Mouse (Mus musculus) adrenal gland, adult 18-20 months (tissue): Measurements from ENCODE around the gene Atp5e. TPM values are rescaled to one million over a fixed set of nuclear protein-coding genes. Genes with fewer than 3 reads are reported as not detected.

Experiments
- DNase-seq, 2 experiments: peaks; one replicate each; pipeline ENCODE4 v3.0.0; 2021 to 2022; ENCODE audit warnings: low spot score in 2 of 2
- long read RNA-seq, 2 experiments: library from polyadenylated mRNA; stranded (forward); transcript quantifications; one replicate each; pipeline ENCODE4 v2.0.0; 2021
- total RNA-seq, 2 experiments: library from RNA; stranded (reverse); gene quantifications; 1 replicate in 1 of 2; 2 replicates in 1 of 2; pipeline ENCODE4 v1.2.3; 2021

Gene Atp5e
- total RNA-seq = 100 to 1,000 TPM; 546 to 718 TPM
- long read RNA-seq, experiment 1, transcript Atp5e-201 (3 exons, 421 nt) = major isoform, 98 of 100 reads
- long read RNA-seq, experiment 1, partial matches to known transcripts = 0 of 100 reads
- long read RNA-seq, experiment 1, other reads (novel, unspliced or antisense) = 2 of 100 reads
- long read RNA-seq, experiment 2, transcript Atp5e-201 (3 exons, 421 nt) = major isoform, 509 of 520 reads
- long read RNA-seq, experiment 2, partial matches to known transcripts = 8 of 520 reads
- long read RNA-seq, experiment 2, other reads (novel, unspliced or antisense) = 1 of 520 reads

DNA sequence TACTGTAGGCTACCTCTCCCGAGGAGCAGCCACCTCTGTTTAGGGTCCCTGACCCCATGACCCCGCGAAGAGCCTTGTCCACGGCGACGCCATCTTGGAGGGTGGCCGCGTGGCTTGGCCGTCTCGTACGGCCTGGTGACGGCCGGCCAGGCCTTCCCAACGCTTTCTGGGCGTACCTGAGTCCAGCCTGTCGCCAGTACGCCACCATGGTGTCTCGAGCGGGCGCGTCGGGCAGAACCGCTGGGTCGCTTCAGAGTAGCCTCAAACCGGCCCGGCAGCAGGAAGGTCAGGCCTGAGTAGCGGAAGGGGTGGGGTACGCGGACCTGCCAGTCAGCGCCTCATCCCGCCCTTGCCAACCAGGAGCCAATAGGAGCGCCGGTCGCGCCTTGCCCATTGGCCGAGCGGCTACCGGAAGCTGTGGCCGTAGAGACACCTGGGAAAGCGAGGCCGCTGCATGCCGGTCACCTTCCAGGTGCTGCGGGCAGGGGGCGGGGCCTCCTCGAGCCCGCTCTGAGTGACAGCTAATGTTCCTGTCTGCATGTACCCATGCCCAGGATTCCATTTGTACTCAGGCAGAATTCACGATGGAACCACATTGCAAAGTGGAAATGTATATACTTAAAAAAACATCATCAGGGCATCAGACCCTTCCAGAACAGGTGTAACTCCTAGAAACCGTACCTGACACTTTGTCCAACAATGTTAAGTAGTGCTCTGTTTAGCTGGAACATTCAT, at the start of gene Atp5e:
Gene Atp5e, minus strand, starts transcription at position 317 of the 735 bp plus-strand sequence.
- peak; percentile 90 to 91 for DNase-seq

DNA sequence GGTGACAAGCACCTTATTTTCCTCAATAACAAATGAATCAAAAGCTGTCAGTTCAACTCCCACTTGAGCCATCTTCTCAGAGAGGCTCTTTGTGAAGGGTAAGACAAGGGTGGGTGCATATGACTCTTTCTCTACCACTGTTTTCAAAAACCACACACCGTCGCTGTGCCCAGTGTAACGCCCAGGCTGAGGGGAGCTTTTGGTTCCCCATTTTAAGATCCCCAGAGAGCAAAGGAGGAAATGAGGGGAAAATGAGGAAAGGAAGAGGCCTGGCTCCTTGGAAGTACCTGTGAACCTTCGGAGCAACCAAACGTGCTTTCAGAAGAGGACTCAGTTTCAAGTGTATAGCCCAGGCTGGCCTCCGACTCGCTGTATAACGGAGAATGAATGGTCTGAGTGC, 45.9 kb upstream of the Atp5e start:
- no peak for DNase-seq

DNA sequence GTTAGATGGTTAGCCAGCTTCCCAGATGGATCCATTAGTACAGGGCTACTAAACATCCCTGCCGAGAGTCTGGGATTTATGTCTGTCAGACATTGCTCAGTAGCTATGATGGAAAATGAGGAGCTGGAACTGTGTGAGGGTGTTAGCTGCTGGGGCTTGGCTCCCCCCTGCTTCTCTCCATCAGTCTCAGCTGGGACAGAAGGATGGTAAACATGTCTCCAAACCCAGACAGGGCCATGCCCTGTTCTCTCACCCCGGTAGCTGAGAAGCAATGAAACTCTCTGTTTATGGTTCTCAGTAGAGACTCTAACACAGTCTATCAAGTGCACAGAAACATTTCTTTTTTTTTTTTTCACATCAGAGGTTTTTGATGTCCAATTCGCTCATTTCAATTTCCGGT, 44.1 kb upstream of the Atp5e start:
- no peak for DNase-seq

DNA sequence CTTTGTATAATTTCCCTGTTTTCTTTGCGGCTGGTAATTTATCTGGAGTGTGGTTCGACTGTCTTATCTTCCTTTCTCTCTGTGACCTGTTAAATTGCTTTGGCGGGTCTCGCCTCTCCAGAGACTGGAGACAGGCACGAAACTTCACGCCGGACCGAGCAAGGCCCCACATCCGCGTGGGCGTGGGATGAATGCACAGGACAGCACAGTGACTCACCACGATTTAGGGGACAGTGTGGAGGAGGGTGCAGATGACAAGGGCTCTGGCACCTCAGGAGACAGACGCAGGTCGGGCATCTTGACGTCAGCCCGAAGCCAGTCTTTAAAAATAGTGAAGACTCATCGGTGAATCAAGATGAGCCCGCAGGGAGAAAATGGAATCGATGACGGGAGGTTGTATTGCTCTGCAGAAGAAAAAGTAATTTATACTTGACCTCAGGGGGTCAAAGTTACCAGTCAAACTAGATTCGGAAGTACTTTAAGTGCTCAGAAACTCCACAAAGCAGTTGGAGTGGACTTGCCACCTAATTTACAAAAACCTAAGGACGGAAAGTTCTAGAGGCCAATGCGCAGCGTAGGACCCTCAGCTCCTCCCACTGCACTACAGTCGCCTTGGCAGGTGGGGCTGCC, 39.0 kb upstream of the Atp5e start:
- DNase-seq = peak; percentile 29 to 47

DNA sequence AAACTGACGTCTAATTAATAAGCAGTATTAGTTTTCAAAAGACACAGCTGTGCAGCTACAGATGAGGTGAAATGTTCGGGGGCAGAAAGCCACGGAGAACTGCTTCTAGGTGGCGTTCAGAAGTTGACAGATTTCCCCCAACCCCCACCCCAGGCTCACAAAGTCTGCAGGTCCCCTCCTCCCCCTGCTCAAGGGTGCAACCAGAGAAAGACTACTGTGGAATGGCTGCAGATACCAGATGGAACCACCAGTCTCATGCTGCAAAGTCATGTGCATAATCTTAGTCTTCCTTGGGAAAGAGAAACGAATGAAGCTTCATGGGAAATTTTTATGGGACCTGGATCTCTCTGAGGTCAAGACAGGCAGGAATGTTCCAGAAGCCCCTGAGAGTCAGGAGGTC, 38.4 kb upstream of the Atp5e start:
- DNase-seq = no peak

DNA sequence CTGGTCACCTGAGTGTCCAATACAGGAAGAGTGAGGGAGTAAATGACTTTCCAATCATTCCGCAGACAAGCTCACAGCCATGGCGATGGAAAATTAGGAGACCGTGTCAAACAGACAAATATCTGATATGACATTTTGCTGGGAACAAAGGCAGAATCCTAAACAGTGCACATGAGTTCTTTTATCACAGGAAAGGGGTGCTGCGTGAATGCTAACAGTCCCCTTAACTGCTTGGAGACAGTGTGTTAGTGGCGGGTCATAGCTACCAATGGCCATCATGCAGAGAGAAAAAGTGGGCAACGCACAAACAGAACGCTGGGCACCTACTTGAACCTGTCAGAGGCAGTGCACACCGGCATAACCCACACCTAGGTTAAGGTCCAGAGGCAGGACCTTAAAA, 37.6 kb upstream of the Atp5e start:
- DNase-seq = no peak

DNA sequence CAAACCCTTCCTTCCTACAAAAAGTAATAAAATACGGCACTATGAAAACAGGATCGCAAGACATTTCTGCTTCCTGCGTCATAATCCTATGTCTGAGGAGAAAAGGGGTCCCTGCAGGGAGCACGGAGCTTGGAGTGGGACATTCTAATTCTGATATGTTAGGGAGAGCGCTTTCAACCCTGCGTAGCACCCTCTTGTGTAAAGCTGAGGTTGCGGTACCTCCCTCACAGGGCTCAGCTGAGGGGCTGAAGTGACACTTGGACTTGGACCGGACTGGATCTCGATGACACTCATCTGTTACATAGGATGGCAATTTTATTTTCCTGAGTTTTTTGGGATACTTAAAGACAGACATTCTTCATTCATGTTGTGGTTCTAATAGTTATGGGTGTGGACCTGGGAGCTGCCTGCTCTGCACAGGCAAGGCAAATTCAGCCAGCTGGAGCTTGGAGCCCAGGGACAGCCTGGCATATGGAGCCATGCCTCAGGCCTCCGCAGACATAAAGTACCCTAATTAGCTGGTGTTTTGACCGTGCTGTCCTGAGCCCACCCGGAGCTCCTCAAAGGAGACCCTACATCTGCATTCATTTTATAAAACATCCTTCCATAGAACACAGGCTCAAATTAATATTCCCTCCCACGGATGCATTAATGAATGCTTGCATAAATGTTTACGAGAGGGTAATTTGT, 37.1 kb upstream of the Atp5e start:
- DNase-seq = no peak

DNA sequence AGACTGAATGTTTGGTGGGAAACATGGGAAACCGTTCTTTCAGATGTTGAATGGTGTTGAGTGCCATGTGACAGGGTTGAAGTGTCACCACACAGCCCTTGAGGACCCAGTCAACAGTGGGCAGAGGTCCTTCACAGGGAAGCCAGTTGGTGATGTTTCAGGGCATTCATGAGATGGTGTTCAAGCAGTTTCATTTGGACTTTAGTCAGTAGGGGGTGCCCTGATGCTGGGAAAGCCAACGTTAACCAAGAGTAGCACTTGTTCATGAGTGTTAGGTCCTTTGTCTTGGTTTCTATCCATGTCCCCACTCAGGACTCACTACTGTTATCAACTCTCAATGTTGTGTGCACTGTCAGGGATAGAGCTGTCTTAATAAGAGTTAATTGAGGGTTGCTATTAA, 29.0 kb upstream of the Atp5e start:
- DNase-seq = no peak

DNA sequence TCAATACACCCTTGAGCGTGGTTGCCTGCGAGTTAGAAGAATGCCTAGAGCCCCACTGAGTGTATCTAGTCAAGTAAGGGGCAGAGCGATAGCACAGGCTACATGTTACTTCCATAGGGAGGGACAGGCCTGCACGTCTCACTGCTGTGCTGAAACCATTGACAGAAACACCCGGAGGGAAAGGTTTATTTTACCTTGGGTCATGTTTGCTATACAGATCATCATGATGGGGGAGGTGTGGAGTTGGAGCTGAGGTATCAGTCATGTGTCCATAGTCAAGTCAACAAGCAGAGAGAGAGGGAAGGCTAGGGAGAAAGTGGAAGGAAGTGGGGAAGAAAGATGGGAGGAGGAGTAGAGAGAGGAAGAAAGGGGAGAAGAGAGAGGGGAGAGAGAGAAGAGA, 23.1 kb upstream of the Atp5e start:
- DNase-seq = no peak

DNA sequence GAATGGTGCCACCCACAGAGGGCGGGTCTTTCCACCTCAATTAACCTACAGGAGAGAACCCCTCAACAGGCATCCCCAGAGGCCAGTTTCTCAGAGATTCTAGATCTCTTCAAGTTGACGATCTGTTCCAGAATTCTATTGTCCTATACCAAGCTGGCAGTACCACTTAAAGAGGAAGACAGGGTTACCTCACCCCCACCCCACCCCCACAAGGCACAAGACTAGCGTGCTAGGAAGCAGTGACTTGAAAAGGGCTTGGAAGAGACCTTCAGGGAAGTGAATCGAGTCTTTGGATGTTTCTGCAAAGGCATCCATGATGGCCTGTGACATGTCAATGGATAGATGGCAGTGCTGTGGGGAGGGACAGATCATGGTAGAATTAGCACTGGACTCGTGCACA, 14.8 kb upstream of the Atp5e start:
- no peak for DNase-seq

DNA sequence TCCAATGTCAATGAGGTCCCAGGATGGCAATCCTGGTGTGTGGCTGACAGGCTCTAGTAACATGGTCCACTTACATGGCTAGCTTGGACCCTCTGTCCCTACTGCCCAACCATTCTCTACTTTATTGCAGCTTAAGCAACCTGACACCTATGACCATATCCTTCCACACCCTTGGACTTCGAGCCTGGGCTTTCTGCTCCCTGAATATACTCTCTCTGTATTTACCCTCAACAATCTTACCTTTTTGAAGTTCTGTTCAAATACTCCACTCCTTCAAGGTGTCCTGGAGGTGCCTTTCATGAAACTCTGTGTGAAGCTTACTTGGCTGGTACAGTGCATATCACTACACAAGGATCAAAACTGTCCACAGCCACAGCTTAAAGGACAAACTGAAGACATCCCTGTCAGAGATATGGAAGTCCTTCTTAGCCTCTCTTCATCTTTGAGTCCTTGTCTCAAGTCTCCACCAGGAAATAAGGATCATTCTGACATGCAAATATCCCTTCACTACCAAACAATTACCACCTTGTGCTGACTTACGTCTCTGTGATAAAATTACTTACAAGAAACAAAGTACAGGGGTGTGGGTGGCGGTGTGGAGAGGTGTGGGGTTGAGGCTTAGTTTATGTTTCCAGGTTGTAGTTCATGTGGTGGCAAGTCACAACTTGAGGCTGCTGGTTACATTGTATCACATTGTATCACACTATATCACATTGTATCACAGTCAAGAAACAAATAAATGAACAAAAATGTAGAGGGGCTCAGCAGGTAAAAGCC, 13.8 kb upstream of the Atp5e start:
- no peak for DNase-seq

DNA sequence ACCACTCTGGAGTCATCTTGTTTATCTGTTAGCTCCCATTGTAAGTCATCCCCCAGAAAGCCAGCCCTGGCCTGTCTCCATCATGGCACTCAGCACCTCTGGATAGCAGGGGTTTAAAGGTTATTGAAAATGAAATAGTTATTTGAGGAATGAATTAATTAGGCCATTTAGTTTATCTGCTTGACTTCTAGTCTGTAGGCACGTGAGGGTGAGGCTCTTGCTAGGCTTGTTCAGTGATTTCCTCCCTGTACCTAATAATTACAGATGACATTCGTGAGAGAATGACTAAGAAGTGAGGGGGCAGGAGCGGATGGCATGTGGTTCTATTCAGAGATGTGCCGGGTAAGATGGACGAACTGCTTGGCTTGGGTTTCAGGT, 9.6 kb upstream of the Atp5e start:
- no peak for DNase-seq

DNA sequence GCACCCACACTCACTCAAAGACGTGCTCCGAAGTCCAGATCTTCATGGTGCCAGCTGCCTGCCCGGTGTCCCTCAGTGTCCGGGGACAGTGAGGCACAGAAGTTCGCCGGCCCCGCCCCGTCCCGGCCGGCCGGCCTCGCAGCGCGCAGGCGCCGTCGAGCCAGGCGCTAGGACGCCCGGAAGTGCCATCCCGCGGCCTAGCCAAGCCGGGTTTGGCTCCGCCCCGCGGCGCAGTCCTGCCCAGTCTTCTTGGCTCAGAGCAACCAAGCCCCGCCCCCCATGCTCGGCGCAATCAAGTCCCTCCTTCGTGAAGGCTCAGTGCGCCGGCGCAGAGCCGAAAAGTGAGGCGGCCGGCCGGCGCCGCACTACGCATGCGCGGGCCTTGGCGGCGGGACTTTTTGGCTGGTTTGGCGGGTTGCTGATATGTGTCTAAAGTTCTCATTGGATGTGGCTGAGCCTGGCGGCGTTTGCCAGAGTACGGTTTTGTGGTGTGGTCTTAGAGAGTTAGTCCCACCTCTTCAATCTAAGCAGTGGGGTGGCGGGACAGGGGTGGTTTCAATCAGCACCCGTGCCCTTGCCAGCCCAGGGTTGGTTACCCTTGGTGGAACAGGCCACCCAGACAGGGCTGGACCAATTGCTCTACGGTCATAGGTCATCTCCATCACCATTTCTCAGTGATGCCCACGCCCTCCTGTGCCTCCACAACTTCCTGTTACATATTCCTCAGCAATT, 9.1 kb upstream of the Atp5e start, which contains the start of gene Prelid3b:
Gene Prelid3b, minus strand, starts transcription at position 264 of the 732 bp plus-strand sequence.
- peak; percentile 99 for DNase-seq

DNA sequence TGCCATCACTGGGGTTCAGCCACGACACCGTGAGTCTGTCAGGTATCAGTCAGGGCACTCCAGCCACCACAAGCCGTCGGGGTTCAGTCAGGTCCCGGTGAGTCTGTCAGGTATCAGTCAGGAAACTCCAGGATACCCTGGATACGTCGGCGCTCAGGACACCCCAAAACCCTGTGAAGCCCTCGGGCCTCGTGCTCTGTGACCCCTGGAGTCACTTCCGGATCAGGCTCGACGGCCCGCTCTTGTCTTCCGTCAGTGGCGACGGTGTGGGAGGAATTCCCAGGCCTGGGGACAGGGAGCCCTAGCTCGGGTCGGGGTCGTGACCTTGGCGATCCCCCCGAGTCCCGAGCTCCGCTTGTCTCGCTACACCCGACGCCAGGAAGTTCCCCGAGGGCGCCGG, 8.5 kb upstream of the Atp5e start:
- DNase-seq = peak in 1 of 2 experiments; percentile 31

DNA sequence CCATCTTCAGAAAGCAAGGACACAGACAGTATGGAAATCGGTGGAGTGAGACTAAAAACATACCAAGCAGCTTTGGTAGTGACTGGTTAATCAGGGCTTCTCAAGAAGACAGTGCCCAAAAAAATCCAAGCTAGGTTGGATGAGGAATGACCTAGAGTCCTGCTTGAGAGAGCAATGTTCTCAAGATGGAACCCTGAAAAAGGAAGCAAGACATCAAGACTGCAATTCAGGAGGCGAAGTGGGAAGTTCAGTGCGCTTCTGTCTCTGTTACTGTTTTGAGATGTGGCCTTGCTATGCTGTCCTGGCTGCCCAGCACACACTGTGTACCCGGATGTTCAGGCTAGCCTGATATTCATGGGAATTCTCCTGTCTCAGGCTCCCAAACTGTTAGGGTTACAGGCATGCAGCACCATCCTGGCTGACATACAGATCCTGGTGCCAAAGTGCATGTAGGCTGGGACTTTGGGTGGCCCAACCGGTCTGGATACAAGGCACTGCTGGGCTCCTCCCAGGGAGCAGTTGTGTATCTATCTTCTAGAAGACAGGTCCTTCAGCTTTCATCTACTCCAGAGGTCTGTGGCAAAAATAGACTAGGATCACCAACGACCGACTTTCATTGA, 7.0 kb upstream of the Atp5e start:
- DNase-seq = peak in 1 of 2 experiments; percentile 28

DNA sequence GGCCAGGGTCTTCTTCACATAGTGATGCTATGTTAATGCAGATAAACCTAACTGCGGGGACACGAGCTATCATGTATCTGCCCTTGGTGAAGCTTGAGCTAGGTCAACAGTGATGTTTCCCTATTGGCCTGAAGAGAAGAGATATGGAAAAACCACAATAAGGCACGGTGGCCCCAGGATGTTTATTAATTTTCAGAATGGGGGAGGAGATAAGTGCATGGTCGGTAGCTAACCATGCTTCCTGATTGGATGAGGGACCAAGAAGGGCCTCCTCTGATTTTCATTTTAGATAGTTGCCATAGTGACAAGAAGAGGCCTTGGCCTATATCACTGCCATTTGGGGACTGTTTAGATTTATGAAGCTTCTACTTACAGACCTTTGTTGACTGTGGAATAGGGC, 6.4 kb upstream of the Atp5e start:
- no peak for DNase-seq

DNA sequence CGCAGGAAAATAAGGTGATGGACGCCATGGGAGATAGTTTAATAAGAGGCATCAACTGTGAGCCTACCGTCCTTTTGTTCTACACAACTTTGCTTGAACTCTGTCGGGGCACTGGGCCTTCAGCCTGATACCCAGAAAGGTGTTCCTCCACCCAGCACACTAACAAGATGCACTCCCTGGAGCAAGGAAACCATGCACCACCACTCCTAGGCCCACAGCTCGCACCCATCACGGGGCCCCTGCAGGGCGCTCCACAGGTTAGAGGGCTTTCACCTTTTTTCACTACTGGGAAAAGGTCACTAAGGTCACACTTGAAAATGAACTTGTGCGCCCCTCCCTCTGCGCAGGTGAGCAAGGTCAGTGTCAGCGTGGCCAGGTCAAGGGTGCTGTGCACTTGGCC, 535 bp downstream of the Atp5e start:
- DNase-seq = no peak

DNA sequence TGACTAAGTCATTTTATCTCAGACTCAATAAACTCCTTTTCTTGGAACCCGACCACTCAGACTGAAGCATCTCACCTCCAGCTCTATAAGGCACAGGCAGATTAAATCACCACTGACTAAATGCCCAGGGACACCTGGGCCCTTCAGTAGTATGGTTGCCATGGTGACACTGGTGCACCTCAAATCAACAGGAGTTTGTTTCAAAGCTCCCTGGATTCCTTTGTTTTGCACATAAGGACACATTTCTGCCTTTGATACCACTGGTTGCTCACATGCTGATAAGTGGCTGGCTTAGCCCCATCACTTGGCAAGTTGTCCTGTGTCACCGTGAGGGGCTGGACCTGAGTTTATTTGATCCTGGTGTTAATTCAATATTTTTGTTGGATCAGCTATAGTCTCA, 4.5 kb downstream of the Atp5e start:
- no peak for DNase-seq

DNA sequence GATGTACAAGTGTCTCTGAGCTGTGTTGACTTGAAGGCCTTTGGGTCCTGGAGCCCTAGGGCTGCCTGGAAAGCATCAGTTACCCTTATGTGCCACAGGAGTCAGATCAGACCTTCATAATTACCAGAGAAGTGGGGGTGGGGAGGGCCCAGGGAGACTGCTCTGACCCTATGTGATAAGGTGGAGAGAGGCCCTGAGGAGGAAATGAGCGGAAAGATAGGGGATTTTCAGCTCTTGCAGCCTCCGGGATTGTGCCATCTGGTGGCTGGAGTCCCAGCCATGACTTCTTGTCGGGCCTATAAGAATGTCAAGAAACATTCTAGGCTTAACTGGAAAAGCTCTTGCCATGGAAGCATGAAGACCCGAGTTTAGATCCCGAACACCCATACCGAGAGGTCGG, 10.2 kb downstream of the Atp5e start:
- no peak for DNase-seq

DNA sequence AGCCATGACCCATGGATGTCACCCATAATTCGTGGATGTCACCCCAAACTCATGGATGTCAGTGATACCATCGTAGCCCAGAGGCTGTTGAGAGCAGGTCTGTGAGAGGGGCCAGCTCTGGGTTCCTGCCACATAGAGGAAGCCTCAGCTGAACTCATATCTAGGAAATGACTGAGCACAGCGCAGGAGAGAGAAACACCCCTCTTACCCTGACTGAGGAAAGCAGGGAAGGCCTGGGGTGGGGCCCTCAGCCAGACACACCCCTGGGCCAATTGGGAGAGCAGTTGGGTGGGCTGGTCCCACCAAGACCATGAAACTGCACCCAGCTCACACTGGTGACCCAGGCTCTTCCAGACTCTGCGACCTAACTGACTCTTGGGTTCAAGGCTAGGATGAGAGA, 13.6 kb downstream of the Atp5e start, which contains the start of gene Tubb1:
Gene Tubb1, plus strand, starts transcription at position 343 of the 400 bp plus-strand sequence.
- no peak for DNase-seq
